Mouse (Mus musculus) heart, postnatal 0 days (tissue): ENCODE measurements around the gene Fkbp5. TPM values are rescaled to one million over a fixed set of nuclear protein-coding genes. Genes with fewer than 3 reads are reported as not detected.

ENCODE experiments used
- ATAC-seq: fragments of 200-750 bp; cut with Nextera tagmentation; 2 replicates; pipeline ENCODE4 v1.8.0; 2017; ENCODE audit warnings: low read depth, moderate number of reproducible peaks, moderate library complexity; ENCODE audit not compliant: insufficient read depth
- DNase-seq: peaks from one replicate; pipeline ENCODE4 v3.0.0-alpha.2; 2016; ENCODE audit warnings: low spot score
- H3K27ac ChIP-seq: fragments of 300-500 bp; sonication (generic); 2 replicates; pipeline ENCODE4 v1.5.1; 2014; ENCODE audit warnings: low read depth, mild to moderate bottlenecking
- H3K27me3 ChIP-seq: fragments of 300-500 bp; sonication (generic); 2 replicates; pipeline ENCODE4 v1.6.1; 2014; ENCODE audit warnings: low read length, mixed read lengths; ENCODE audit not compliant: control insufficient read depth, insufficient read depth
- H3K36me3 ChIP-seq: fragments of 300-500 bp; sonication (generic); replicated peaks from 2 replicates; pipeline ENCODE4 v1.6.1; 2014; ENCODE audit warnings: low read length, mixed read lengths; ENCODE audit not compliant: control insufficient read depth, insufficient read depth
- H3K4me1 ChIP-seq: fragments of 300-500 bp; sonication (generic); 2 replicates; pipeline ENCODE4 v1.6.1; 2014; ENCODE audit warnings: antibody characterized with exemption; ENCODE audit not compliant: control insufficient read depth, insufficient read depth
- H3K4me2 ChIP-seq: fragments of 300-500 bp; sonication (generic); 2 replicates; pipeline ENCODE4 v1.6.1; 2014; ENCODE audit warnings: low read depth, mild to moderate bottlenecking, low read length, moderate library complexity
- H3K4me3 ChIP-seq: fragments of 300-500 bp; sonication (generic); 2 replicates; pipeline ENCODE4 v1.5.1; 2014; ENCODE audit warnings: low read depth, low read length
- H3K9ac ChIP-seq: fragments of 300-500 bp; sonication (generic); replicated peaks from 2 replicates; pipeline ENCODE4 v1.6.1; 2014; ENCODE audit warnings: low read depth, low read length, mixed read lengths
- H3K9me3 ChIP-seq: fragments of 300-500 bp; sonication (generic); replicated peaks from 2 replicates; pipeline ENCODE4 v1.6.1; 2016; ENCODE audit warnings: low read length; ENCODE audit not compliant: control insufficient read depth
- CTCF ChIP-seq: IDR thresholded peaks from 2 replicates; pipeline ENCODE4 v1.5.1; 2016; ENCODE audit warnings: antibody characterized with exemption, control low read depth, low read depth
- EP300 ChIP-seq: IDR thresholded peaks from 2 replicates; pipeline ENCODE4 v1.6.1; 2016; ENCODE audit warnings: antibody characterized with exemption, low read depth
- WGBS: fragments of 180-500 bp; shearing (Covaris S2); extraction: QIAGEN DNeasy Blood & Tissue Kit; methylation state at CpG from one replicate; pipeline ENCODE4 v1.1.7; 2014; 5-methylcytosine and 5-hydroxymethylcytosine counted together
- polyA plus RNA-seq: library from polyadenylated mRNA; unstranded; fragments of >200 nt; fragmentation: Nextera tagmentation; extraction: Ambion mirVana; gene quantifications from 2 replicates; pipeline ENCODE4 v1.2.1, GENCODE M21; 2015
- total RNA-seq: library from RNA; depleted of rRNA; stranded (reverse); fragments of >200 nt; gene quantifications from 2 replicates; pipeline ENCODE4 v1.2.3, GENCODE M21; 2014; ENCODE audit warnings: low replicate concordance

The Fkbp5 gene
- total and polyA plus RNA-seq, 2 experiments from 2014 or later, result 8.3 to 19.4 TPM

- DNase-seq (no peak), ATAC-seq (no peak)
- Histone ChIP-seq H3K9me3 (no peaks in the 10 kb centered on the region), H3K27me3 (no peaks in the 10 kb centered on the region), H3K4me2 (no peak overlapping the region), H3K9ac (no peak overlapping the region), H3K4me1 (peaks cover 14% of the 10 kb centered on the region; the same call in 1 of the 2 replicates), H3K4me3 (no peak overlapping the region), H3K27ac (no peak overlapping the region), H3K36me3 (peaks cover 4% of the 10 kb centered on the region; the same call in 1 of the 2 replicates)
- TF ChIP-seq CTCF (peak; percentile 19), EP300 (no peak)
- WGBS, result 82% methylated on average over 3 of the region's 3 CpGs
Observed at GRCm38 (mm10) chr17:28475593-28476325, 41.6 kb downstream of the Fkbp5 start.

- TF ChIP-seq EP300 (no peak), CTCF (no peak)
- Histone ChIP-seq H3K4me3 (no peak overlapping the region), H3K36me3 (no peaks in the 10 kb centered on the region), H3K4me2 (no peak overlapping the region), H3K27ac (0 out of 2 replicates have a peak overlapping the region, but pooled peaks have one; percentile 41), H3K27me3 (no peaks in the 10 kb centered on the region), H3K9me3 (no peaks in the 10 kb centered on the region), H3K9ac (no peak overlapping the region), H3K4me1 (peaks cover 14% of the 10 kb centered on the region; the same call in 1 of the 2 replicates)
- DNase-seq, result no peak
- ATAC-seq, result no peak
- 27% methylated on average over 5 of the region's 5 CpGs for WGBS
Observed at GRCm38 (mm10) chr17:28472696-28473095, 44.6 kb downstream of the Fkbp5 start.

- H3K4me1 ChIP-seq, result peaks cover 14% of the 10 kb centered on the region; the same call in 1 of the 2 replicates
- no peak overlapping the region for H3K27ac ChIP-seq
- no peak for ATAC-seq
- no peak overlapping the region for H3K4me2 ChIP-seq
- H3K9ac ChIP-seq, result no peak overlapping the region
- DNase-seq, result no peak
- no peaks in the 10 kb centered on the region for H3K27me3 ChIP-seq
- no peak overlapping the region for H3K4me3 ChIP-seq
- no peaks in the 10 kb centered on the region for H3K9me3 ChIP-seq
- WGBS, result 74% methylated on average over 6 of the region's 6 CpGs
- no peak for TF ChIP-seq CTCF
- TF ChIP-seq EP300, result no peak
- H3K36me3 ChIP-seq, result no peaks in the 10 kb centered on the region
Observed at GRCm38 (mm10) chr17:28470876-28471275, 46.5 kb downstream of the Fkbp5 start.

- peak overlapping the region; percentile 32 for H3K4me3 ChIP-seq
- no peak for TF ChIP-seq EP300
- no peak for TF ChIP-seq CTCF
- no peak for ATAC-seq
Observed at GRCm38 (mm10) chr17:28467749-28468148, 49.6 kb downstream of the Fkbp5 start.

GRCm38 (mm10) chr17:28465968-28466367, 51.4 kb downstream of the Fkbp5 start:
- DNase-seq, result no peak
- no peak for ATAC-seq
- H3K9me3 ChIP-seq, result no peaks in the 10 kb centered on the region
- 78% methylated on average over 4 of the region's 4 CpGs for WGBS
- no peak overlapping the region for H3K9ac ChIP-seq
- no peak overlapping the region for H3K27ac ChIP-seq
- no peak overlapping the region for H3K4me2 ChIP-seq
- H3K4me3 ChIP-seq, result no peak overlapping the region
- H3K36me3 ChIP-seq, result no peaks in the 10 kb centered on the region
- peaks cover 12% of the 10 kb centered on the region; the same call in 1 of the 2 replicates for H3K4me1 ChIP-seq
- no peaks in the 10 kb centered on the region for H3K27me3 ChIP-seq
- no peak for TF ChIP-seq EP300
- no peak for TF ChIP-seq CTCF

More at GRCm38 (mm10) chr17:28467749-28468148, 49.6 kb downstream of the Fkbp5 start:
- H3K4me1 ChIP-seq, result peaks cover 26% of the 10 kb centered on the region; the same call in 1 of the 2 replicates
- 59% methylated on average over 11 of the region's 11 CpGs for WGBS
- H3K27ac ChIP-seq, result peak overlapping the region; percentile 72
- H3K9me3 ChIP-seq, result no peaks in the 10 kb centered on the region
- H3K9ac ChIP-seq, result peak overlapping the region; percentile 26; the same call in 1 of the 2 replicates
- no peaks in the 10 kb centered on the region for H3K27me3 ChIP-seq
- H3K36me3 ChIP-seq, result no peaks in the 10 kb centered on the region
- peak overlapping the region; percentile 51; the same call in 1 of the 2 replicates for H3K4me2 ChIP-seq
- DNase-seq, result no peak
